Mouse (Mus musculus): Measurements from ENCODE around the gene Cdc123. TPM values are rescaled to one million over a fixed set of nuclear protein-coding genes. Genes with fewer than 3 reads are reported as not detected.
"Not testable (repeated sequence)": the region's sequence is repeated elsewhere in the genome, so short reads cannot be mapped to it uniquely, and the experiment has no call there.

Gene Cdc123
- polyA plus RNA-seq, 1 experiment from 2014 or later = 140 TPM

DNA sequence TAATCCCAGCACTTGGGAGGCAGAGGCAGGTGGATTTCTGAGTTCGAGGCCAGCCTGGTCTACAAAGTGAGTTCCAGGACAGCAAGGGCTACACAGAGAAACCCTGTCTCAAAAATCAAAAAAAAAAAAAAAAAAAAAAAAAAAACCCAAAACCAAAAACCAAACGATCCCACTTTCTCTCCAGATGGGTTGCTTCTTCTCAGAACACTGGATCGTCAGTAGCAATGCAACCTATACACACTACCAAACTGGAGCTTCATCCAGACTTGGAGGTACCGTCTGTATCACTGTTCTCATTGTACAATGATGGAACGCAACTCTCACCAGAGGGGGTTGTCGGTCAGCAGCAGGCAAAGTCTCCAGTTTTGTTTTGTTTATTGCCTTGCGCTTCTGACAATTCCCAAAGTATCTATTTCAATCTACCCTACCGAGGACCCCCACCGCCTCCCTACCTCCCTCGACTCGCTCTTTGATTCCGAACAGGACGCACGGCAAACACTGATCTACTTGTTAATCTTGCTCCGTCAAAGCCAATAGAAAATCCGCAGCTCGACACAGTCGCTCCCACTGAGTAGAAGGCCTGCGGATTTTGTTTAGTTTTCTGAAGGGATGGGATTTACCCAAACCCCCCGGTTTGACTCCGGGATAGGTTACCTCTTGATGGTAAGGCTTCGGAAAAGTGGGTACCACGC lies 637 bp downstream of the Cdc123 start:
- DNase-seq (ENCODE audit: low read depth, low spot score) (no peak), ATAC-seq (peak; percentile 26)
- TF ChIP-seq CTCF (IDR thresholded peaks at IDR 0.05) = no peak
- in situ Hi-C loops (cut with MboI; ENCODE audit: low pct_unique_long_range_greater_than_20kb) = no loop called here
- H3K27me3 ChIP-seq = no peaks in the 10 kb centered on the region
- ChIA-PET POLR2A (no interaction called here), CTCF (interaction anchor here (0.8 kb wide), 1 partner anchor 11 kb away, joined by 3 read pairs; no protein-coding TSS in a partner anchor)

DNA sequence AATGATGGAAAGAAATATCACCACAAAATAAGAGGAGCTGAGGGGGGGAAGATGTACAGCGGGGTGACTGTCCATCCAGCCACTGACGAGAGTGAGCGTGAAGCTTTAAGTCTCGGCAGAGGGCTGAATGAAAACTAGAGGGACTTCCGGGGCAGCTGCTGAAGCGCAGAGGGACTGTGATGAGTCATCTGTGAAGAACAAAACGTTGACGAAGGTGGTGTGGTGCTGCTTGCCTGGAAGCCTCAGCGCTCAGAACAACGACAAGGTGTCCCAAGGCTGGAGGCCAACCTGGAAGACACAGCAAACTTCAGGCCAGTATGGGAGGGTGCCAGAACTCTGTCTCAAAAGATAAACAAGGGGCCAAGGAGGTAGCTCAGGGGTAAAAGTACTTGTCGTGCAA lies 4.1 kb downstream of the Cdc123 start:
- in situ Hi-C loops (cut with MboI; ENCODE audit: low pct_unique_long_range_greater_than_20kb) = no loop called here
- DNase-seq (ENCODE audit: low read depth, low spot score) (no peak), ATAC-seq (no peak)
- H3K27me3 ChIP-seq = no peaks in the 10 kb centered on the region
- ChIA-PET CTCF (no interaction called here), POLR2A (no interaction called here)
- TF ChIP-seq CTCF (IDR thresholded peaks at IDR 0.05) = no peak

DNA sequence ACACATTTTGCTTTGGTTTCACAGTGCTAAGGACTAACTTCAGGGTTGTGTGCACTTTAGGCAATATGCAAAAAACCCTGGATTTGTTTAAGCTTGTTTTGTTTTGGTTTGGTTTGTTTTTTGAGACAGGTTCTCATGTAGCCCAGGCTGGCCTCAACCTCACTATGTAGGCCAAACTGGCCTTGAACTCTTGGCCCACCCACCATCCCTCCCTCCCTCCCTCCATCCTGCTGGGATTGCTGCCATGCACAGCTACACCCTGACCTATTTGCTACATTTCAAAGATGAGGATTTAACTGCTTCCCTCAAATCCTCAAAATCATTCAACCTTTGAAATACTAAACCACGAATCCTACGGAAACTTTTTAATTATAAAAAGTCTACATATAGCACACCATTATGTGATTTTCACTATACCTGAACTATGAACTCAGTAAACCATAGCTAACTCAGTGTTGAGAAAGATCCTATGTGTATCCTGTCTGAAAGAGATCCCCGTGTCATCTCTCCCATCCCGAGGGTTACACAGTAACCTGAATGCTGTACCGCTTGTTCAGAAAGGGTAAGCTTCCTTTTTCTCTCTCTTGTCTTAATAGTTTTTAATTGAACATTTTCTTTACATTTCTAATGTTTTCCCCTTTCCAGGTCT lies 19.6 kb downstream of the Cdc123 start:
- CTCF ChIA-PET = interaction anchor here (0.9 to 1.5 kb wide), 4 partner anchors 11 to 29 kb away, joined by 3 to 6 read pairs (median 4); no protein-coding TSS in a partner anchor
- DNase-seq (ENCODE audit: low read depth, low spot score) = no peak
- no peak for ATAC-seq
- no peak for TF ChIP-seq CTCF (IDR thresholded peaks at IDR 0.05)
- POLR2A ChIA-PET = no interaction called here
- in situ Hi-C loops (cut with MboI; ENCODE audit: low pct_unique_long_range_greater_than_20kb) = no loop called here
- no peaks in the 10 kb centered on the region for H3K27me3 ChIP-seq

DNA sequence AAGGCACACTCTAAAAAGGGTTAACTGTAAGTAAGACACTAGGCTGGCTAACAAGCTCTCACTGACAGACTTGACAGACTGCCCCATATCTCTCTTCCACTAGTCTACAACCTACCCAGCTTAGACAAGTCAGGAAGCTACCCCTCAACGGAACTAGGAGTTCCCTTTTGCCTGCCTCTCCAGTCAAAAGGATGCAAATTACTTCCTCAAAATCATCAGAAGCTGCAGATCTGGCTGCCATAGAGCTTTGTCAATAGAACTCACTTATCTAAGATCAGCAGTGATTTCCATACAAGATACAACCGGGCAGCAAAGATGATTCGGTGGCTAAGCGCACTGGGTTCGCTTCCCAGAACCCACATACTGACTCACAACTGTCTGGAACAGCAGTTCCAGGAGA lies 20.3 kb downstream of the Cdc123 start:
- H3K27me3 ChIP-seq = no peaks in the 10 kb centered on the region
- ATAC-seq (no peak), DNase-seq (ENCODE audit: low read depth, low spot score) (no peak)
- CTCF ChIA-PET = interaction anchor here (1.1 to 1.5 kb wide), 3 partner anchors 13 to 28 kb away, joined by 4 to 6 read pairs (median 4); no protein-coding TSS in a partner anchor
- TF ChIP-seq CTCF (IDR thresholded peaks at IDR 0.05) = no peak
- in situ Hi-C loops (cut with MboI; ENCODE audit: low pct_unique_long_range_greater_than_20kb) = loop anchor here (25.0 kb wide), 1 partner anchor 912 kb away; the partner anchor contains the start of gene Phyh
- POLR2A ChIA-PET = no interaction called here

DNA sequence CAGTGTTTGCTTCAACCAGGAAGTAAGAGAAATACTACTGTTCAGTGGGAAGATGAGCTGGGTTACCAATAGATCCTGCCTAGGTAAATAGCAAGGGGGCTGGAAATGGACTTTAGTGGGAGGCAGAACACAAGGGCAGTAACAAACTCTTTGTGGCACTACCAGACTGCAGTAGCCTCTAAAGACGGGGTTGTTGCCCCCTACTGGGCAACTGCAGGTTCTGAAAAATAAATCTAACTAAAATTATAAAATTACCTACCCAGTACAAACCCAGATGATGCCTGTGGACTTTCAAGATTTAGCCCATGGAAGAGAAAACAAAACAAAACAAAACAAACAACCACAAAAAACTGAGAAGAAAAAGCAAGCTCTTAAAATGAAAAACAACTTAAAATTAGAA lies 20.8 kb downstream of the Cdc123 start:
- ChIA-PET POLR2A (no interaction called here), CTCF (interaction anchor here (1.1 to 1.5 kb wide), 3 partner anchors 12 to 28 kb away, joined by 4 to 6 read pairs (median 4); no protein-coding TSS in a partner anchor)
- TF ChIP-seq CTCF (IDR thresholded peaks at IDR 0.05) = peak; percentile 62
- ATAC-seq (no peak), DNase-seq (ENCODE audit: low read depth, low spot score) (no peak)
- in situ Hi-C loops (cut with MboI; ENCODE audit: low pct_unique_long_range_greater_than_20kb) = loop anchor here (25.0 kb wide), 1 partner anchor 912 kb away; the partner anchor contains the start of gene Phyh
- H3K27me3 ChIP-seq = no peaks in the 10 kb centered on the region

DNA sequence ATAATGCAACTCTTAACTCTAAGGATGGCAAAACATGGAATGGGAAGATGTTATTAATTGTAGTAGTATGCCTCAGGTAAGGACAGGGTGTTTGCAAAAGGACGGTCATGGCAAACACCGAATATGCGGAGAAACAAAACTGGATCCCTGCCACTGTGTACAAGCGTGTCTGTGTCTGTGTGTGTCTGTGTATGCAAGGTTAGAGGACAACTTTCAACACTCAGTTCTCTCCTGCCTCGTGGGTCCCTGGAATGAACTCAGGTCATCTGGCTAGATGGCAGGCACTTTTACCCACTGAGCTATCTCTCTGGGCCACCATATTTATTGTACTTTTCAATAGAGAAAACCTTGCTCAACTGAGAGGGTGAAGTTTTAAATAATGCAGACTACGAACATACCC lies 22.5 kb downstream of the Cdc123 start:
- DNase-seq (ENCODE audit: low read depth, low spot score) (no peak), ATAC-seq (no peak)
- no peaks in the 10 kb centered on the region for H3K27me3 ChIP-seq
- ChIA-PET POLR2A (no interaction called here), CTCF (no interaction called here)
- TF ChIP-seq CTCF (IDR thresholded peaks at IDR 0.05) = no peak
- in situ Hi-C loops (cut with MboI; ENCODE audit: low pct_unique_long_range_greater_than_20kb) = loop anchor here (25.0 kb wide), 1 partner anchor 910 kb away; the partner anchor contains the start of gene Phyh

DNA sequence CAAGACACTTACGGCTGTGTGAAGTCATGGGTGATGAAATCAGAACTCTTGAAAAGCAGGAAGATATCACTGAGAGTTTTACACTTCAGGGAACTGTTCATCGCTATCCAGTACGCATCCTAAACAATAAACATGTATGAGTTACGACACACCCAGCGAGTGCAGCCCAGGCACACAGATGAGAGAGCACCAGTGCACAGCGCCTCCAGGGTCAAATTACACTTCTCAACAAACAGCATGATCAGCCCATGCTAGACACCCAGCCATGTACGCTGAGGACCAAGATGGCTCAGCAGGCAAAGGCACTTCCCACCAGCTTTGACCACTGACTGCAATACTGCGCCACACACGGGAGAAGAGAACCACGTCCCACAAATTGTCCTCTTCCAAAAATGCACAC lies 23.7 kb downstream of the Cdc123 start:
- no peak for ATAC-seq
- TF ChIP-seq CTCF (IDR thresholded peaks at IDR 0.05) = no peak

DNA sequence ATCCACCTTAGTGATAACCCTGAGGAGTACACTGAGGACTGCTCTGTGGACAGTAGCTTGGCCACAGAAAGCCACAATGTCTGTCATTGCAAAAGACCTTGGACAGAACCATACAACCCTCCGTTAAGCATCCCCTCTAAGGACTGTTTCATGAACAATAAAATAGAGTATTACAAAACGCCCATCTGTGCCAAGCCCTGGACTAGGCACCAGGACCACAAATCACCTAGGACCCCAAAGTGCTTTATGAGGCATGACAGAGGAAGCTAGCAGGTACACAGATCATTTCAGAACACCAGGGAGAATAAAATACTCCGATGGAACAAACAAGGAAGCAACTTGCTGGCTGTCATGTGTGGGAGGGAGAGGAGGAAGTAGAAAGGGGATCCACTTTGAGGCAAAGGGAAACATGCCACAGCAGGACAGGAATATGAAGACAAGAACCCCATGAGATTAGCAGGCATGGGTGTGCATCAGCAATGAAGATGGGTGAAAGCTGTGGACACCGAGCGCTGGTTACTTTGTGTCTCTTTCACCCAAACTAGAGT lies 33.7 kb downstream of the Cdc123 start:
- no peaks in the 10 kb centered on the region for H3K27me3 ChIP-seq
- in situ Hi-C loops (cut with MboI; ENCODE audit: low pct_unique_long_range_greater_than_20kb) = loop anchor here (25.0 kb wide), 1 partner anchor 899 kb away; the partner anchor contains the start of gene Phyh
- DNase-seq (ENCODE audit: low read depth, low spot score) = no peak
- POLR2A ChIA-PET = interaction anchor here (0.5 kb wide), 1 partner anchor 15 kb away, joined by 3 read pairs; no protein-coding TSS in a partner anchor
- ATAC-seq = no peak
- CTCF ChIA-PET = interaction anchor here (0.9 to 1.8 kb wide), 4 partner anchors 10 to 95 kb away, joined by 3 to 6 read pairs (median 4); no protein-coding TSS in a partner anchor
- no peak for TF ChIP-seq CTCF (IDR thresholded peaks at IDR 0.05)

More for the DNA sequence above, 23.7 kb downstream of the Cdc123 start:
- CTCF ChIA-PET = interaction anchor here (1.2 to 2.2 kb wide), 3 partner anchors 9 to 12 kb away, joined by 3 to 5 read pairs (median 3); no protein-coding TSS in a partner anchor
- POLR2A ChIA-PET = no interaction called here
- DNase-seq (ENCODE audit: low read depth, low spot score) = no peak
- in situ Hi-C loops (cut with MboI; ENCODE audit: low pct_unique_long_range_greater_than_20kb) = loop anchor here (25.0 kb wide), 1 partner anchor 909 kb away; the partner anchor contains the start of gene Phyh
- H3K27me3 ChIP-seq = no peaks in the 10 kb centered on the region

DNA sequence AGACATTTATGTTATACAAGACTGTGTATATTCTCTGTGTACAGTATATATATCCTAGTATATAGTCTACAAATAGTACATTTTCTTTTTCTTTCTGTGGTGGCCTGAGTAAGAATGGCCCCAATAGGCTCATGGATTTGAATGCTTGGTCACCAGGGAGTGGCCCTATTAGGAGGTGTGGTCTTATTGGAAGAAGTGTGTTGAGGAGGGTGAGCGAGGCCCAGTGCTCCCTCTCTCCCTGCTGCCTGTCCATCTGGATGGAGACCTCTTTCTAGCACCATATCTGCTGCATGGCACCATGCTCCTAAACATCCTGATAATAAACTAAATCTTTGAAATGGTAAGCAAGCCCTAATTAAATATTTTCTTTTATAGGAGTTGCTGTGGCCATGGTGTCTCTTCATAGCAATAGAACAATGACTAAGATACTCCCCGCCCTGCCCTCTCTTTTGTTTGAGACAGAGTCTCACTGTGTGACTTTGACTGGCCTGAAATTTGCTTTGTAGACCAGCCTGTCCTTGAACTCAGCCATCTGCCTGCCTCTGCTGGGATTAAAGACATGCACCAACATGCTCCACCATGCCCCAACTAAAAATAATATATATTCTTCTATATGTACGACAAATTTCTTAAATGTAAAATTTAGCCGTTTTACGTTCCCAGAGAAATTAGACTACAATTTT lies 34.8 kb downstream of the Cdc123 start:
- H3K27me3 ChIP-seq = no peaks in the 10 kb centered on the region
- TF ChIP-seq CTCF (IDR thresholded peaks at IDR 0.05) = no peak
- DNase-seq (ENCODE audit: low read depth, low spot score) (no peak), ATAC-seq (no peak)
- in situ Hi-C loops (cut with MboI; ENCODE audit: low pct_unique_long_range_greater_than_20kb) = loop anchor here (25.0 kb wide), 1 partner anchor 898 kb away; the partner anchor contains the start of gene Phyh
- POLR2A ChIA-PET = no interaction called here
- CTCF ChIA-PET = interaction anchor here (0.9 kb wide), 1 partner anchor 46 kb away, joined by 3 read pairs; no protein-coding TSS in a partner anchor

DNA sequence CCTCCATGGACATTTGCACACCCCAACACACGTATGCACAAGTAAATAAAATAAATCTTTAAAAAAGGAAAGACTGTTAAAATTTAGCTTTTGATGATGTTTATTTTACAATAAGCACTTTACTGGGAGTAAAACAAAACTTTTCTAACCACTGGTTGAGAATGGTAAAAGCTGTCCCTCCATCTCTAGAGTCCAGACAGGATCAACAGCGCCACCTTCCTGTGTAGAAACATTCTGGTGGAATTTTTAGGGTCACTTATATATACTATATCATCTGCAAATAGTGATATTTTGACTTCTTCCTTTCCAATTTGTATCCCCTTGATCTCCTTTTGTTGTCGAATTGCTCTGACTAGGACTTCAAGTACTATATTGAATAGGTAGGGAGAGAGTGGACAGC lies 38.8 kb downstream of the Cdc123 start:
- H3K27me3 ChIP-seq; ATAC-seq; POLR2A ChIA-PET; DNase-seq (ENCODE audit: low read depth, low spot score): not testable (repeated sequence)
- CTCF ChIA-PET = interaction anchor here (1.0 to 1.8 kb wide), 9 partner anchors 9 to 715 kb away, joined by 3 to 6 read pairs (median 3); no protein-coding TSS in a partner anchor
- peak; percentile 64 for TF ChIP-seq CTCF (IDR thresholded peaks at IDR 0.05)
- in situ Hi-C loops (cut with MboI; ENCODE audit: low pct_unique_long_range_greater_than_20kb) = loop anchor here (5.0 to 25.0 kb wide), 3 partner anchors 354 to 894 kb away; partner anchors contain the start of gene Phyh
